Mouse (Mus musculus): ENCODE measurements around the gene Ndufa7. TPM values are rescaled to one million over a fixed set of nuclear protein-coding genes. Genes with fewer than 3 reads are reported as not detected.
"Not testable (repeated sequence)": the region's sequence is repeated elsewhere in the genome, so short reads cannot be mapped to it uniquely, and the experiment has no call there.

Ndufa7 gene
- polyA plus RNA-seq, 1 experiment from 2014 or later: 490 TPM

- H3K9ac ChIP-seq: peak within 1 kb of the TSS; percentile 83
- under 1% methylated on average over 45 of the region's 45 CpGs for WGBS
- H3K9me3 ChIP-seq (replicated peaks): no peaks in the 10 kb centered on the region
- ATAC-seq (replicated peaks; ENCODE audit: low FRiP score): peak; percentile 93
- H3K27ac ChIP-seq: peak within 1 kb of the TSS; percentile 88
- H3K4me3 ChIP-seq (replicated peaks): peak within 1 kb of the TSS; percentile 97
- H3K36me3 ChIP-seq: peaks cover 35% of the 10 kb centered on the region
- H3K4me1 ChIP-seq: peaks cover 14% of the 10 kb centered on the region
- H3K27me3 ChIP-seq: no peaks in the 10 kb centered on the region
- peak within 1 kb of the TSS; percentile 85 for H3K4me2 ChIP-seq
These were observed 18.8 kb downstream of the Ndufa7 start, which contains the start of gene Cd320 for GRCm38 (mm10) chr17:33842966-33843795. Cd320 (plus strand) TSS chr17:33843091.

- peaks cover 35% of the 10 kb centered on the region for H3K36me3 ChIP-seq
- H3K4me2 ChIP-seq: peak overlapping the region; percentile 85
- H3K4me3 ChIP-seq (replicated peaks): peak overlapping the region; percentile 97
- 48% methylated on average over 1 of the region's 1 CpGs for WGBS
- no peaks in the 10 kb centered on the region for H3K9me3 ChIP-seq (replicated peaks)
- peaks cover 14% of the 10 kb centered on the region for H3K4me1 ChIP-seq
- H3K27me3 ChIP-seq: no peaks in the 10 kb centered on the region
- ATAC-seq (replicated peaks; ENCODE audit: low FRiP score): no peak
- peak overlapping the region; percentile 83 for H3K9ac ChIP-seq
- no peak overlapping the region for H3K27ac ChIP-seq
These were observed 19.8 kb downstream of the Ndufa7 start for GRCm38 (mm10) chr17:33844196-33844595.

DNA sequence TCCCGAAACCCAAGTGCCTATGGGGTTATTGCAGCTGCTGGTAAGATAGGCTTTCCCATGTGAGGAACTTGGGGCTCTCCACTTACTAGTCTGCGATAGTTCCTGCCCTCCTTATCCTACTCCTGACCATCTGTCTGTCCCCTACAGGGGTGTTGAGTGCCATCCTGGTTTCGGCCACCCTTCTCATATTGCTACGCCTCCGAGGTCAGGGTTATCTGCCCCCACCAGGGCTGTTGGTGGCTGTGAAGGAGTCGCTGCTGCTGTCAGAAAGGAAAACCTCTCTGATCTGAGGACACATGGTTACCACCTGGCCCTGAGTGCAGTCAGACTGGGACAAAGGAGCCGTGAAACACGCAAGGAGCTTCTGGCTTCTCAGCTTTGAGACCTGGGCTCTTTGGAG lies 23.8 kb downstream of the Ndufa7 start:
- no peak overlapping the region for H3K4me3 ChIP-seq (replicated peaks)
- H3K36me3 ChIP-seq: peaks cover 34% of the 10 kb centered on the region
- 68% methylated on average over 8 of the region's 8 CpGs for WGBS
- no peak overlapping the region for H3K4me2 ChIP-seq
- no peaks in the 10 kb centered on the region for H3K9me3 ChIP-seq (replicated peaks)
- peaks cover 14% of the 10 kb centered on the region for H3K4me1 ChIP-seq
- ATAC-seq (replicated peaks; ENCODE audit: low FRiP score): no peak
- H3K9ac ChIP-seq: no peak overlapping the region
- H3K27ac ChIP-seq: no peak overlapping the region
- H3K27me3 ChIP-seq: no peaks in the 10 kb centered on the region

- Histone ChIP-seq H3K9ac (no peak overlapping the region), H3K27me3 (no peaks in the 10 kb centered on the region), H3K27ac (no peak overlapping the region), H3K36me3 (peaks cover 34% of the 10 kb centered on the region), H3K4me1 (no peaks in the 10 kb centered on the region), H3K9me3 (replicated peaks) (no peaks in the 10 kb centered on the region), H3K4me3 (replicated peaks) (no peak overlapping the region), H3K4me2 (no peak overlapping the region)
- WGBS: 79% methylated on average over 1 of the region's 1 CpGs
- no peak for ATAC-seq (replicated peaks; ENCODE audit: low FRiP score)
These were observed 27.0 kb downstream of the Ndufa7 start for GRCm38 (mm10) chr17:33851331-33851730.

DNA sequence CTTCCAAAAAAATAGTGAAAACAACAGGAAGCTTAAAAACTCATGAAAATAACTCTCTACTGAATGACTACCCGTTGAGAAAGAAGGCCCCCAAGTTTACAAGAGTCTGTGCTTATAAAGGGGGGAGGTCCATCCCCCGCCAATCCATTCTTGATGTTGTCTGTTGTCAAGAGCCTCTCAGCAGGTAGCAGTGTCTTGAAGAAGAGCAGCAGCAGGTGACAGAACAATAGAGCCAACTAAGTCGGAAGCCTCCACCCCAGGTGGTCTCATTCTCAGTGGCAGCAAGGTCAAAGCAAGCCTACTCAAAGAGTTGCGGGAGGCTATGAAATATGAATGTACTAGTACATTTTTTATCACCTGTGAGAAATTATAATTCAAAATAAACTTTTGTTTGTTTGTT lies 33.4 kb downstream of the Ndufa7 start:
- Histone ChIP-seq H3K27me3 (no peaks in the 10 kb centered on the region), H3K4me1 (no peaks in the 10 kb centered on the region), H3K4me3 (replicated peaks) (no peak overlapping the region), H3K4me2 (no peak overlapping the region), H3K9me3 (replicated peaks) (no peaks in the 10 kb centered on the region), H3K27ac (no peak overlapping the region), H3K36me3 (no peaks in the 10 kb centered on the region), H3K9ac (no peak overlapping the region)
- ATAC-seq (replicated peaks; ENCODE audit: low FRiP score): no peak
- 71% methylated on average over 4 of the region's 4 CpGs for WGBS

DNA sequence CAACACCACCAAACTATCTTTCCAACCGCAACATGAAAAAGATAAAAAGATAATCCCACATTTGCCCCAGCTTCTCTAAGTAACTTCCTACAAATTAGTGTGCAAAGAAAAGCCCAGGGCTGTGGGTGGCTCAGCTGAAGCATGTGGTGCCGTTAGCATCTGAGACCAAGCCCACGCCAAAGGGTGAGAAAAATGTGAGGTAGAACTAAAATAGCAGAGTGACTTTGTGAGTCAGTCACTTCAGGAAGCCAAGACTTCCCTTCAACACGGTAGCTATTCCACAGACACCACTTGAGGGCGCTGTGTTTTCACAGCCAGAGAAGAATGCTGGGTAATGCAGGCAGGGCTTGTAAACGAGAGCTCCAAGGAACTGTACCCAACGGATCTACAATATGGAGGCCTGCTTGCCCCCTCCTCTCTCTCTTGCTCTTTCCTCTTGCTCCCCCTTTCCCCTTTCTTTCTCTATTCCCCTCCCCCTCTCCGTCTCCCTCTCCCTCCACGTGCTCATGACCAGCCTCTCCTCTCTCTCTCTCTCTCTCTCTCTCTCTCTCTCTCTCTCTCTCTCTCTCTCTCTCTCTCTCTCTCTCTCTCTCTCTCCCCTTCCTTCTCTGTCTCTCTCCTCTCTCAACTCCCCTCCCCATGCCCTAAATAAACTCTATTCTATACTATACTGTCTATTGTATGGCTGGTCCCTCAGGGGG lies 41.1 kb downstream of the Ndufa7 start:
- Histone ChIP-seq H3K27me3 (no peaks in the 10 kb centered on the region), H3K4me2 (no peak overlapping the region), H3K36me3 (no peaks in the 10 kb centered on the region), H3K27ac (no peak overlapping the region), H3K9me3 (replicated peaks) (no peaks in the 10 kb centered on the region), H3K4me1 (no peaks in the 10 kb centered on the region), H3K9ac (no peak overlapping the region), H3K4me3 (replicated peaks) (no peak overlapping the region)
- 43% methylated on average over 7 of the region's 9 CpGs for WGBS
- no peak for ATAC-seq (replicated peaks; ENCODE audit: low FRiP score)

DNA sequence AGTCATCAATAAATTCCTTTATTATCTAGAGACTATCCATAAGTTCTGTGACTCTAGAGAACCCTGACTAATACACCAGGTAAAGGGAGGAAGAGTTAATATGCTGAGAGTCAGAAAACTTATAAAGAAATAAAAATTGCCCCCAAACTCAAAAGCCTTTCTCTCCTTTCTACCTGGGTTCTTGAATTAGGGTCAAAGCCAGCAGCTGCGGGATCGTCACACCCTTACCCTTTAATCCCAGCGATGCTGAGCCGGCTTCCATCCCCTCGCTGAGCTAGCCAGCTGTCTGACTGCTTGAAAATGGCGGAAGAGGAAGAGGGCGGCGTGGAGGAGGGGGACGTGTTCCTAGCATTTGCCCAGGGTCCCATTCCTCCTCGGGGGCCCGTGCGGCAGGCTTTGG lies 49.2 kb downstream of the Ndufa7 start, which contains the start of gene Gm7029:
Gene Gm7029 (plus strand): TSS at position 301 of the 400 bp plus-strand sequence.
- H3K9me3 ChIP-seq (replicated peaks); H3K4me2 ChIP-seq; H3K27ac ChIP-seq; H3K4me3 ChIP-seq (replicated peaks); H3K27me3 ChIP-seq; ATAC-seq (replicated peaks; ENCODE audit: low FRiP score); H3K4me1 ChIP-seq; H3K9ac ChIP-seq: not testable (repeated sequence)
- 82% methylated on average over 7 of the region's 12 CpGs for WGBS
- H3K36me3 ChIP-seq: peaks cover 34% of the 10 kb centered on the region

DNA sequence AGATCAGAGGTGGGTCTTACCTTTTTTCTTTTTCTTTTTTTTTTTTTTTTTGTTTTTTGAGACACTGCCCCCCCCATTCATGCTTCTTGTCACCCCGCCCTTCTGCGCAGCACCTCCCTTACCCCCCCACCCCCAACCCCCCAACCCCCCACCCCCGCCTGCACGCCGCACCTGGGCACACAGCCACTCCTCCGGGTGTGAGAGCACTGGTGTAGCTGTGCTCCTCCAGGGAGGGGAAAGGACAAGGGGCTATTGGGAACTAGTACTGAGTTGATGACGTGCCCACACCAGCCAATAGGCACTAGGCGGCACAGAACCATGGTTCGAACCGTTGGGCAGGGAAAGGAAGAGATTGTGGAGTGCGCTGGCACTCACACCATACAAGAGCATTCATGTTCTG lies 50.0 kb downstream of the Ndufa7 start:
- Histone ChIP-seq H3K9me3 (replicated peaks) (no peaks in the 10 kb centered on the region), H3K9ac (no peak overlapping the region), H3K27ac (no peak overlapping the region), H3K27me3 (no peaks in the 10 kb centered on the region), H3K36me3 (peaks cover 43% of the 10 kb centered on the region), H3K4me1 (no peaks in the 10 kb centered on the region), H3K4me2 (no peak overlapping the region), H3K4me3 (replicated peaks) (no peak overlapping the region)
- WGBS: 85% methylated on average over 11 of the region's 11 CpGs
- ATAC-seq (replicated peaks; ENCODE audit: low FRiP score): no peak

DNA sequence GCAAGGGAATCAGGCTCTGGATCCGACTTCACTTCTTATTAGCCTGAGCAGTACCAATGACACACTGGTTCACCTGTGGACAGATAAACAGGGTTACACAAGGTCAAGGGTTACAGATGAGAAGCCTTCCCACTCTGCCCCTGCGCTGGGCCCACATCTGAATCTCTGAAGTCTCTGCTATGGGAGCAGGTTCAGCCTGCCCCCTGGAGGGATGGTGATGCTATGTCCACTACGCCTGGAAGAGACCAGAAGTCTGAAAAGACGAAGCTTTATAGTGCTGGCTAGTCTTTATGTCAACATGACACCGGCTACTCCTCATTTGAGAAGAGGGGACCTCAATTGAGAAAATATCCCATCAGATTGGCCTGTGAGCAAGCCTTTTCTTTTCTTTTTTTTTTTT lies 51.4 kb downstream of the Ndufa7 start:
- H3K27me3 ChIP-seq; H3K4me3 ChIP-seq (replicated peaks); ATAC-seq (replicated peaks; ENCODE audit: low FRiP score); H3K27ac ChIP-seq; H3K4me1 ChIP-seq; H3K9me3 ChIP-seq (replicated peaks); H3K4me2 ChIP-seq; H3K9ac ChIP-seq: not testable (repeated sequence)
- WGBS: 81% methylated on average over 5 of the region's 5 CpGs
- H3K36me3 ChIP-seq: peaks cover 54% of the 10 kb centered on the region

GRCm38 (mm10) chr17:33884320-33884719 lies 59.9 kb downstream of the Ndufa7 start:
- Histone ChIP-seq H3K4me1 (peaks cover 14% of the 10 kb centered on the region), H3K36me3 (peaks cover 60% of the 10 kb centered on the region)
- H3K4me2 ChIP-seq; H3K9me3 ChIP-seq (replicated peaks); ATAC-seq (replicated peaks; ENCODE audit: low FRiP score); H3K27me3 ChIP-seq; H3K27ac ChIP-seq; H3K9ac ChIP-seq; H3K4me3 ChIP-seq (replicated peaks): not testable (repeated sequence)
- WGBS: 92% methylated on average over 10 of the region's 11 CpGs

DNA sequence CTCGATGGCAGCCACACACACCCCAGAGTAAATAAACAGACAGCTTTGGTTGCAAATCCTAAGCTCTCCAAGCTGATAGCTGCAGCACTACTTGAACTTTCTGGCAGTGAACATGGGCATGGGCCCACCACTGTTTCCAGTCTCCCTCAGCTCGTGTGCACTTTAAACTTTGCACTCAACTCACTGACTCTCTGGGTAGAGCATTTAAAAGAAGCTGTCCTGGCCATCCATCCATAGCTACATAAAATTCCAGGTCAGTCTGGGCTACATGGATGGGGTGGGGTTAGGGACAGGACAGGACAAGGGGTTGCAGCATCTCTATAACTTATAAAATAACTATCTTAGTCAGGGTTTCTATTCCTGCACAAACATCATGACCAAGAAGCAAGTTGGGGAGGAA lies 63.4 kb downstream of the Ndufa7 start:
- peaks cover 31% of the 10 kb centered on the region for H3K36me3 ChIP-seq
- H3K9ac ChIP-seq; H3K9me3 ChIP-seq (replicated peaks); H3K27ac ChIP-seq; ATAC-seq (replicated peaks; ENCODE audit: low FRiP score); H3K27me3 ChIP-seq; H3K4me3 ChIP-seq (replicated peaks): not testable (repeated sequence)
- peaks cover 18% of the 10 kb centered on the region for H3K4me1 ChIP-seq
- WGBS: 70% methylated on average over 2 of the region's 2 CpGs
- H3K4me2 ChIP-seq: peak overlapping the region; percentile 63; the same call in 1 of the 2 replicates

Measured in kidney, embryonic 15.5 days (tissue).